Mouse (Mus musculus) embryonic stem cell, embryonic (primary cell): ENCODE results near the gene Gm20388.

ENCODE experiments used
- CTCF ChIA-PET, 4 experiments: fragments of 300-600 bp in 2 of 4; fragments of 350-600 bp in 2 of 4; sonication (Branson Sonifier 250); formaldehyde crosslinking; loops; one replicate each; lab custom pipeline; 2022; ENCODE audit warnings: inconsistent platforms in 2 of 4; lab: Charles Lee
- POLR2A ChIA-PET, 4 experiments: fragments of 300-600 bp in 2 of 4; fragments of 350-600 bp in 2 of 4; sonication (Branson Sonifier 250); formaldehyde crosslinking; loops; one replicate each; lab custom pipeline; 2022; ENCODE audit warnings: antibody characterized with exemption in 4 of 4, inconsistent platforms in 1 of 4; lab: Charles Lee

The Gm20388 gene

GRCm38 (mm10) chr8:122405146-122405805, 2494.6 kb downstream of the Gm20388 start:
- ChIA-PET POLR2A (interaction anchor here in 2 of 4 experiments (0.8 to 1.7 kb wide), 5 partner anchors 9 to 18 kb away, joined by 3 to 4 read pairs (median 3); no protein-coding TSS in a partner anchor), CTCF (interaction anchor here in 1 of 4 experiments (0.5 kb wide), 1 partner anchor 363 kb away, joined by 3 read pairs; no protein-coding TSS in a partner anchor)

- POLR2A ChIA-PET: interaction anchor here in 1 of 4 experiments (1.5 kb wide), 1 partner anchor 16 kb away, joined by 5 read pairs; no protein-coding TSS in a partner anchor
Observed at GRCm38 (mm10) chr8:122407678-122408077, 2497.0 kb downstream of the Gm20388 start.

GRCm38 (mm10) chr8:122414311-122414710, 2503.7 kb downstream of the Gm20388 start:
- ChIA-PET POLR2A (interaction anchor here in 3 of 4 experiments (0.6 to 4.0 kb wide), 11 partner anchors 8 to 109 kb away, joined by 3 to 21 read pairs (median 5); partner anchors contain the start of genes Cyba (in 1 of the 3) and Il17c (in 1 of the 3)), CTCF (interaction anchor here in 2 of 4 experiments (0.6 to 0.9 kb wide), 3 partner anchors 22 to 61 kb away, joined by 3 to 5 read pairs (median 3); partner anchors contain the start of gene Mvd (in 1 of the 2))

More at GRCm38 (mm10) chr8:122407678-122408077, 2497.0 kb downstream of the Gm20388 start:
- CTCF ChIA-PET: no interaction called here

GRCm38 (mm10) chr8:122415554-122415953, 2504.9 kb downstream of the Gm20388 start:
- ChIA-PET CTCF (no interaction called here), POLR2A (interaction anchor here in 2 of 4 experiments (1.0 to 2.9 kb wide), 4 partner anchors 8 to 38 kb away, joined by 4 to 14 read pairs (median 8); no protein-coding TSS in a partner anchor)

GRCm38 (mm10) chr8:122419881-122420555, 2509.4 kb downstream of the Gm20388 start:
- ChIA-PET CTCF (interaction anchor here in 1 of 4 experiments (0.7 kb wide), 1 partner anchor 11 kb away, joined by 3 read pairs; no protein-coding TSS in a partner anchor), POLR2A (interaction anchor here in 2 of 4 experiments (0.8 to 2.3 kb wide), 2 partner anchors 12 to 13 kb away, joined by 3 to 13 read pairs; partner anchors contain the start of gene Cyba (in 2 of the 2))

GRCm38 (mm10) chr8:122421376-122422070, 2510.9 kb downstream of the Gm20388 start, which contains the start of gene Il17c:
Gene Il17c (plus strand): TSS chr8:122422020.
- CTCF ChIA-PET: interaction anchor here in 1 of 4 experiments (0.6 kb wide), 1 partner anchor 21 kb away, joined by 3 read pairs; no protein-coding TSS in a partner anchor
- POLR2A ChIA-PET: interaction anchor here in 2 of 4 experiments (0.6 to 4.2 kb wide), 5 partner anchors 9 to 45 kb away, joined by 3 to 48 read pairs (median 13); partner anchors contain the start of genes Cyba (in 2 of the 2) and Zc3h18 (in 1 of the 2)

GRCm38 (mm10) chr8:122423217-122423616, 2512.6 kb downstream of the Gm20388 start:
- POLR2A ChIA-PET: interaction anchor here in 3 of 4 experiments (0.7 to 4.2 kb wide), 25 partner anchors 9 to 473 kb away, joined by 3 to 48 read pairs (median 5); partner anchors contain the start of genes Cyba (in 3 of the 3), Mvd (in 3 of the 3), Aprt (in 1 of the 3) and Cdt1 (in 1 of the 3)
- CTCF ChIA-PET: interaction anchor here in 2 of 4 experiments (0.9 to 1.4 kb wide), 3 partner anchors 15 to 55 kb away, joined by 3 to 5 read pairs (median 4); no protein-coding TSS in a partner anchor

GRCm38 (mm10) chr8:122423659-122424058, 2513.0 kb downstream of the Gm20388 start:
- ChIA-PET POLR2A (interaction anchor here in 3 of 4 experiments (0.6 to 4.2 kb wide), 28 partner anchors 9 to 473 kb away, joined by 3 to 48 read pairs (median 5); partner anchors contain the start of genes Cyba (in 3 of the 3), Mvd (in 3 of the 3), Aprt (in 1 of the 3) and Cdt1 (in 1 of the 3)), CTCF (interaction anchor here in 2 of 4 experiments (0.7 to 1.4 kb wide), 3 partner anchors 15 to 55 kb away, joined by 3 to 5 read pairs (median 3); no protein-coding TSS in a partner anchor)

- ChIA-PET POLR2A (interaction anchor here in 3 of 4 experiments (0.6 to 2.6 kb wide), 13 partner anchors 8 to 837 kb away, joined by 3 to 10 read pairs (median 3); partner anchors contain the start of genes Mvd (in 2 of the 3) and Cdt1 (in 1 of the 3)), CTCF (interaction anchor here in 1 of 4 experiments (0.8 kb wide), 1 partner anchor 29 kb away, joined by 3 read pairs; no protein-coding TSS in a partner anchor)
Observed at GRCm38 (mm10) chr8:122426145-122426544, 2515.5 kb downstream of the Gm20388 start.

GRCm38 (mm10) chr8:122427607-122428006, 2517.0 kb downstream of the Gm20388 start:
- CTCF ChIA-PET: interaction anchor here in 3 of 4 experiments (0.6 to 1.4 kb wide), 3 partner anchors 17 to 212 kb away, joined by 4 read pairs; no protein-coding TSS in a partner anchor
- POLR2A ChIA-PET: interaction anchor here in 3 of 4 experiments (0.9 to 2.6 kb wide), 9 partner anchors 9 to 28 kb away, joined by 3 to 10 read pairs (median 4); partner anchors contain the start of gene Mvd (in 2 of the 3)

- CTCF ChIA-PET: interaction anchor here in 3 of 4 experiments (0.6 to 1.4 kb wide), 3 partner anchors 16 to 197 kb away, joined by 3 to 4 read pairs (median 4); no protein-coding TSS in a partner anchor
- POLR2A ChIA-PET: interaction anchor here (0.6 to 2.6 kb wide), 10 partner anchors 9 to 547 kb away, joined by 3 to 10 read pairs (median 4); partner anchors contain the start of gene Mvd (in 2 of the 4)
Observed at GRCm38 (mm10) chr8:122428163-122428562, 2517.5 kb downstream of the Gm20388 start.

- POLR2A ChIA-PET: interaction anchor here in 3 of 4 experiments (0.9 to 5.3 kb wide), 13 partner anchors 7 to 199 kb away, joined by 3 to 104 read pairs (median 7); partner anchors contain the start of genes Mvd (in 3 of the 3), Il17c (in 2 of the 3) and Snai3 (in 1 of the 3)
- CTCF ChIA-PET: interaction anchor here in 1 of 4 experiments (0.7 kb wide), 1 partner anchor 21 kb away, joined by 3 read pairs; no protein-coding TSS in a partner anchor
Observed at GRCm38 (mm10) chr8:122430058-122430636, 2519.5 kb downstream of the Gm20388 start.

- CTCF ChIA-PET: no interaction called here
- POLR2A ChIA-PET: interaction anchor here in 3 of 4 experiments (0.7 to 5.3 kb wide), 13 partner anchors 8 to 200 kb away, joined by 3 to 104 read pairs (median 13); partner anchors contain the start of genes Mvd (in 3 of the 3), Il17c (in 2 of the 3) and Snai3 (in 1 of the 3)
Observed at GRCm38 (mm10) chr8:122430646-122431045, 2520.0 kb downstream of the Gm20388 start.

GRCm38 (mm10) chr8:122431694-122432442, 2521.2 kb downstream of the Gm20388 start:
- CTCF ChIA-PET: interaction anchor here in 2 of 4 experiments (0.6 to 1.0 kb wide), 3 partner anchors 18 to 1962 kb away, joined by 3 read pairs; no protein-coding TSS in a partner anchor
- POLR2A ChIA-PET: interaction anchor here in 3 of 4 experiments (0.6 to 5.3 kb wide), 29 partner anchors 8 to 611 kb away, joined by 3 to 104 read pairs (median 5); partner anchors contain the start of genes Mvd (in 3 of the 3), Il17c (in 2 of the 3), Cdt1 (in 1 of the 3) and Snai3 (in 1 of the 3)
